In genomic region chr11:118485780-118486179, GRCm38 (mm10) we compare ENCODE assay signal across 11 mouse cellular contexts. TPM values are rescaled to one million over a fixed set of nuclear protein-coding genes. Genes with fewer than 3 reads are reported as not detected.
"Had no signal": no experiment of that assay in that cellular context is flagged by ENCODE, and none has a peak within 500 bp of the region (broad histone marks: within the 10 kb centered on the region; RNA-seq: fewer than 3 reads in every experiment).

No protein-coding gene starts in this region.

- H3K9ac ChIP-seq: limb, embryonic 13.5 days; liver, embryonic 14.5 days; midbrain, embryonic 12.5 days; stomach, embryonic 15.5 days had no signal

- H3K9me3 ChIP-seq: limb, embryonic 13.5 days; midbrain, embryonic 12.5 days; stomach, embryonic 15.5 days had no signal

- H3K4me3 ChIP-seq: limb, embryonic 13.5 days; midbrain, embryonic 12.5 days; stomach, embryonic 15.5 days had no signal

- H3K4me2 ChIP-seq: limb, embryonic 13.5 days; midbrain, embryonic 12.5 days; stomach, embryonic 15.5 days had no signal

- H3K27me3 ChIP-seq: stomach, embryonic 15.5 days had no signal

- DNase-seq: kidney, adult 8-10 months; kidney, postnatal 25 days; left cerebral cortex, postnatal 4 days; thymus, postnatal 4 days had no signal

- H3K27ac ChIP-seq: limb, embryonic 13.5 days; liver, embryonic 14.5 days; midbrain, embryonic 12.5 days; stomach, embryonic 15.5 days had no signal

- H3K4me1 ChIP-seq: stomach, embryonic 15.5 days had no signal

- ATAC-seq: inflammation-experienced regulatory T-cells, adult 6 months; intestine, postnatal 0 days; midbrain, embryonic 16.5 days had no signal

RNA-seq across cellular contexts. Expression of gene C1qtnf1, which starts 57.8 kb away (rescaled TPM):
- polyA plus RNA-seq: inflammation-experienced regulatory T-cells, adult 6 months had no signal
